Mouse (Mus musculus) CH12.LX (cell line): ENCODE data around the gene Htr6. TPM values are rescaled to one million over a fixed set of nuclear protein-coding genes. Genes with fewer than 3 reads are reported as not detected.

Experiments
- DNase-seq: peaks from one replicate; pipeline ENCODE4 v3.0.0-alpha.2; 2013; ENCODE audit errors: extremely low read depth
- H3K27ac ChIP-seq: 2 replicates; pipeline ENCODE4 v1.5.1; 2012; ENCODE audit warnings: low read depth, mild to moderate bottlenecking, control low read depth, moderate library complexity; ENCODE audit not compliant: insufficient read depth
- H3K27me3 ChIP-seq: replicated peaks from 2 replicates; pipeline ENCODE3; 2012; ENCODE audit warnings: inconsistent platforms
- H3K36me3 ChIP-seq, 2 experiments: replicated peaks in 1 of 2; 2 replicates each; pipeline versions ENCODE3 to v1.6.1; 2012; ENCODE audit warnings: inconsistent platforms in 1 of 2, low read length in 1 of 2, mild to moderate bottlenecking in 1 of 2, mixed read lengths in 1 of 2, moderate library complexity in 1 of 2; ENCODE audit not compliant: control insufficient read depth in 1 of 2, insufficient read depth in 1 of 2
- H3K4me1 ChIP-seq, 2 experiments: 2 replicates each; pipeline ENCODE4 v1.6.1; 2012; ENCODE audit warnings: inconsistent platforms in 1 of 2, moderate library complexity in 1 of 2; ENCODE audit not compliant: insufficient read depth in 2 of 2, control insufficient read depth in 1 of 2
- H3K4me2 ChIP-seq: 2 replicates; pipeline ENCODE4 v1.6.1; 2012; ENCODE audit warnings: low read depth, mild to moderate bottlenecking, control low read depth; ENCODE audit not compliant: poor library complexity, insufficient read depth, severe bottlenecking
- H3K4me3 ChIP-seq, 3 experiments: fragments of 150-350 bp in 1 of 3; sonication (generic) in 1 of 3; replicated peaks in 1 of 3; 2 replicates each; pipeline versions ENCODE3 to v1.5.1; 2011 to 2012; ENCODE audit warnings: low read depth in 2 of 3, low read length in 2 of 3, mild to moderate bottlenecking in 2 of 3, moderate library complexity in 2 of 3, control low read depth in 1 of 3, improper control_type of control experiment in 1 of 3, inconsistent platforms in 1 of 3, mixed read lengths in 1 of 3; ENCODE audit not compliant: poor library complexity in 1 of 3
- H3K79me2 ChIP-seq: replicated peaks from 2 replicates; pipeline ENCODE4 v1.6.1; 2012; ENCODE audit warnings: mild to moderate bottlenecking, moderate library complexity; ENCODE audit not compliant: control insufficient read depth, poor library complexity, insufficient read depth, severe bottlenecking; ENCODE audit errors: extremely low read depth
- H3K9ac ChIP-seq: 2 replicates; pipeline ENCODE4 v1.6.1; 2012; ENCODE audit warnings: low read depth, mild to moderate bottlenecking, control low read depth, moderate library complexity; ENCODE audit not compliant: insufficient read depth
- H3K9me3 ChIP-seq: replicated peaks from 2 replicates; pipeline ENCODE3; 2012; ENCODE audit warnings: low read length, inconsistent platforms, mixed read lengths
- CTCF ChIP-seq, 2 experiments: IDR thresholded peaks in 1 of 2; conservative IDR thresholded peaks in 1 of 2; 2 replicates each; pipeline ENCODE4 v1.5.1; 2011 to 2012; ENCODE audit warnings: low read depth in 2 of 2, low read length in 2 of 2, improper control_type of control experiment in 1 of 2, inconsistent platforms in 1 of 2, mild to moderate bottlenecking in 1 of 2, moderate library complexity in 1 of 2
- ELF1 ChIP-seq: IDR thresholded peaks from 2 replicates; pipeline ENCODE4 v1.6.1; 2014; ENCODE audit warnings: low read depth, mild to moderate bottlenecking, inconsistent platforms, low read length, improper control_type of control experiment
- EP300 ChIP-seq: IDR thresholded peaks from 2 replicates; pipeline ENCODE4 v1.6.1; 2011; ENCODE audit warnings: low read length, improper control_type of control experiment
- ETS1 ChIP-seq: conservative IDR thresholded peaks from 2 replicates; pipeline ENCODE4 v1.6.1; 2012; ENCODE audit warnings: low read depth, mild to moderate bottlenecking, inconsistent platforms, low read length, improper control_type of control experiment, moderate library complexity
- GABPA ChIP-seq: IDR thresholded peaks from 2 replicates; pipeline ENCODE4 v1.6.1; 2012; ENCODE audit warnings: low read depth, low read length, improper control_type of control experiment, inconsistent platforms; ENCODE audit not compliant: insufficient replicate concordance
- HCFC1 ChIP-seq: IDR thresholded peaks from 2 replicates; pipeline ENCODE4 v1.6.1; 2012; ENCODE audit warnings: low read depth, mild to moderate bottlenecking, inconsistent platforms, low read length, improper control_type of control experiment
- JUN ChIP-seq: IDR thresholded peaks from 2 replicates; pipeline ENCODE4 v1.6.1; 2011; ENCODE audit warnings: low read depth, mild to moderate bottlenecking, low read length, improper control_type of control experiment, moderate library complexity; ENCODE audit not compliant: insufficient read depth
- JUND ChIP-seq: conservative IDR thresholded peaks from 2 replicates; pipeline ENCODE4 v1.6.1; 2011; ENCODE audit warnings: low read depth, low read length, improper control_type of control experiment
- KAT2A ChIP-seq: IDR thresholded peaks from 2 replicates; pipeline ENCODE4 v1.6.1; 2012; ENCODE audit warnings: low read length, improper control_type of control experiment, inconsistent platforms; ENCODE audit not compliant: insufficient replicate concordance
- MAX ChIP-seq: IDR thresholded peaks from 2 replicates; pipeline ENCODE4 v1.6.1; 2011; ENCODE audit warnings: low read length, improper control_type of control experiment
- MAZ ChIP-seq: IDR thresholded peaks from 2 replicates; pipeline ENCODE4 v1.6.1; 2012; ENCODE audit warnings: low read depth, mild to moderate bottlenecking, inconsistent platforms, low read length, improper control_type of control experiment, moderate library complexity
- MEF2A ChIP-seq: IDR thresholded peaks from 2 replicates; pipeline ENCODE4 v1.6.1; 2014; ENCODE audit warnings: low read depth, mild to moderate bottlenecking, inconsistent platforms, low read length, improper control_type of control experiment, borderline replicate concordance
- MXI1 ChIP-seq: IDR thresholded peaks from 2 replicates; pipeline ENCODE4 v1.6.1; 2011; ENCODE audit warnings: mild to moderate bottlenecking, low read depth, low read length, improper control_type of control experiment
- MYC ChIP-seq: IDR thresholded peaks from 2 replicates; pipeline ENCODE4 v1.6.1; 2011; ENCODE audit warnings: low read depth, mild to moderate bottlenecking, improper control_type of control experiment, low read length
- NELFE ChIP-seq: IDR thresholded peaks from 2 replicates; pipeline ENCODE4 v1.6.1; 2011; ENCODE audit warnings: low read depth, low read length, improper control_type of control experiment
- NRF1 ChIP-seq: IDR thresholded peaks from 2 replicates; pipeline ENCODE4 v1.6.1; 2014; ENCODE audit warnings: low read depth, mild to moderate bottlenecking, inconsistent platforms, low read length, improper control_type of control experiment, moderate library complexity
- PAX5 ChIP-seq: IDR thresholded peaks from 2 replicates; pipeline ENCODE4 v1.6.1; 2012; ENCODE audit warnings: low read length, inconsistent platforms, mixed read lengths
- POLR2A ChIP-seq: IDR thresholded peaks from 2 replicates; pipeline ENCODE4 v1.6.1; 2011; ENCODE audit warnings: low read depth, mild to moderate bottlenecking, improper control_type of control experiment, low read length
- POLR2AphosphoS2 ChIP-seq: IDR thresholded peaks from 2 replicates; pipeline ENCODE4 v1.6.1; 2011; ENCODE audit warnings: low read depth, low read length, improper control_type of control experiment
- RAD21 ChIP-seq: IDR thresholded peaks from 2 replicates; pipeline ENCODE4 v1.6.1; 2011; ENCODE audit warnings: low read depth, mild to moderate bottlenecking, low read length, improper control_type of control experiment, moderate library complexity
- SIN3A ChIP-seq: IDR thresholded peaks from 2 replicates; pipeline ENCODE4 v1.6.1; 2012; ENCODE audit warnings: low read length, improper control_type of control experiment, inconsistent platforms
- USF2 ChIP-seq: conservative IDR thresholded peaks from 2 replicates; pipeline ENCODE4 v1.6.1; 2011; ENCODE audit warnings: low read depth, low read length, improper control_type of control experiment
- ZKSCAN1 ChIP-seq: IDR thresholded peaks from 2 replicates; pipeline ENCODE4 v1.6.1; 2012; ENCODE audit warnings: low read depth, inconsistent platforms, low read length, improper control_type of control experiment, borderline replicate concordance
- ZMIZ1 ChIP-seq: IDR thresholded peaks from 2 replicates; pipeline ENCODE4 v1.6.1; 2012; ENCODE audit warnings: low read depth, mild to moderate bottlenecking, inconsistent platforms, low read length, improper control_type of control experiment
- ZNF384 ChIP-seq: IDR thresholded peaks from 2 replicates; pipeline ENCODE4 v1.6.1; 2012; ENCODE audit warnings: low read depth, low read length, improper control_type of control experiment, inconsistent platforms
- dilution Hi-C: fragments of 300-500 bp; cut with MboI; formaldehyde crosslinking; loops from 2 replicates; pipeline ENCODE4 v1.14.3; 2020; ENCODE audit warnings: low sequenced_read_pairs; ENCODE audit not compliant: extremely low pct_unique_long_range_greater_than_20kb, extremely low pct_ligation_motif_present
- in situ Hi-C: fragments of 300-500 bp; cut with MboI; formaldehyde crosslinking; loops from 3 replicates; pipeline ENCODE4 v1.14.3; 2019; ENCODE audit warnings: low sequenced_read_pairs, low pct_ligation_motif_present, low pct_unique_long_range_greater_than_20kb, mixed read lengths
- polyA plus RNA-seq: library from polyadenylated mRNA; unstranded; fragments of >175 nt; gene quantifications from 2 replicates; pipeline ENCODE4 v1.2.1, GENCODE M21; 2012; ENCODE audit warnings: low read depth; ENCODE audit not compliant: insufficient read length
- total RNA-seq, 2 experiments: library from RNA; depleted of rRNA; stranded (reverse); fragments of 300-350 nt in 1 of 2; fragments of >200 nt in 1 of 2; gene quantifications; 2 replicates each; pipeline ENCODE4 v1.2.3; 2012 to 2014

The Htr6 gene
- total and polyA plus RNA-seq, 3 experiments = not detected

DNA sequence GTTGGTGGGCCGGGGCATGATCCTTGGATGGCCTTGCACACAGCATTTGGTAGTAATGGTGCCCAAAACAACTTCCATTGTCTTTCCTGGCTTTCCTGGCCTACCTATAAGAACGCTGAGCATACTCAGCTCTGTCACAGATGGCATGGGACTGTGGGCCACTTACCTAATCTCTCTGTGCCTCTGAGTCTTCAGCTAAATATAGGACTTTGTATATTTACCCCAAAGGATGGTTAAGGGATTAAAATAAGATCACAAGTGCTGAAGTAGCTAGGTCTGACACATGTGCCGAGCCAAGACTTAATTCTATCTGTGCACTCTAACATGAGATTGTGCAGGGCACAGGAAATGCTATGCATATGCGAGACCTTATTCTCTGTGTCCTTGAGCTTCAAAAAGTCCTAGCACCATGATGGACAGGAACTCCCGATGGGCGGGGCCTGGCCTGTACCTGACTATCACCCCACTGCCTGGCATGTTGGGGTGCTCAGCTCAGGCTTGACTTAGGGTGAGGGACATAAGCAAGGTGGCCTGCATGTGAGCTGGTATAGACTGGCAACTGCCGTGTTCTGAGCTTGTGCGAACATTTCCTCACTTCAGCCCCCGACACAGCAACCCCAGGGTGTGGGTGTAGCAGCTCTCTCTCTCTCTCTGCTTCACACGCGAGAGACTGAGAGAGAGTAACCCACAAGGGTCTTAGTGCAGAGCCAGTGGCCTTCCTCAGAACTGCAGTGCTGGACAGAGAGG is 41.9 kb downstream of the Htr6 start:
- in situ Hi-C loops = no loop called here
- dilution Hi-C loops = no loop called here
- Histone ChIP-seq H3K4me3 (no peak overlapping the region), H3K4me1 (no peaks in the 10 kb centered on the region)
- DNase-seq = no peak
- TF ChIP-seq SIN3A (no peak), MAX (no peak), EP300 (no peak), MXI1 (no peak), ZMIZ1 (no peak)
- TF ChIP-seq, all 38 proteins: peak for 0
- H3K79me2 ChIP-seq = no peaks in the 10 kb centered on the region
- no peaks in the 10 kb centered on the region for H3K27me3 ChIP-seq
- H3K9ac ChIP-seq = no peak overlapping the region
- no peak overlapping the region for H3K4me2 ChIP-seq
- H3K9me3 ChIP-seq = peaks cover 14% of the 10 kb centered on the region
- no peak overlapping the region for H3K27ac ChIP-seq
- H3K36me3 ChIP-seq = peaks cover 26 to 90% of the 10 kb centered on the region in 2 experiments

DNA sequence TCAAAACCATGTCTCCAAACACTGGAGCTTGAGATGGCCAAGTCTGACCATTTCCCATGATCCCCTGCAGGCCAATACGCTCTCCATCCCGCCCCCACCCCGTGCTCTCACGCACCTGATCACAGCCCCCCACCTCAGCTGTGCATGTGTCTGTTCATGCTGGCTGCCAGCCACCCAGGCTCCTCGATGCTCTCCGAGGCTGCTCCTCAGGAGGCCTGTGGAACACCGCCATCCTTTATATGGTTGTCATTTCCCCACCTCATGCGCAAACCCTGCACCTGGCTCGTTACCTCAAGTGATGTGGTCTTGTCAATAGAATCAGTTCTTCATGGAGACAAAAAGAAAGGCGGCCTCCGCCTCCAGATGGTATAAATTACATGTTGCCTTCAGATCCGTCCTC is 42.8 kb downstream of the Htr6 start:
- peaks cover 14% of the 10 kb centered on the region for H3K9me3 ChIP-seq
- no peak for DNase-seq
- no peak overlapping the region for H3K4me2 ChIP-seq
- no peak overlapping the region for H3K9ac ChIP-seq
- in situ Hi-C loops = no loop called here
- no peak overlapping the region for H3K27ac ChIP-seq
- no peaks in the 10 kb centered on the region for H3K4me1 ChIP-seq
- H3K36me3 ChIP-seq = peaks cover 28 to 90% of the 10 kb centered on the region in 2 experiments
- H3K79me2 ChIP-seq = no peaks in the 10 kb centered on the region
- dilution Hi-C loops = no loop called here
- H3K27me3 ChIP-seq = no peaks in the 10 kb centered on the region
- no peak overlapping the region for H3K4me3 ChIP-seq
- TF ChIP-seq ZNF384 (no peak), JUN (no peak), NRF1 (no peak), MEF2A (no peak), ETS1 (no peak), MAZ (no peak)

DNA sequence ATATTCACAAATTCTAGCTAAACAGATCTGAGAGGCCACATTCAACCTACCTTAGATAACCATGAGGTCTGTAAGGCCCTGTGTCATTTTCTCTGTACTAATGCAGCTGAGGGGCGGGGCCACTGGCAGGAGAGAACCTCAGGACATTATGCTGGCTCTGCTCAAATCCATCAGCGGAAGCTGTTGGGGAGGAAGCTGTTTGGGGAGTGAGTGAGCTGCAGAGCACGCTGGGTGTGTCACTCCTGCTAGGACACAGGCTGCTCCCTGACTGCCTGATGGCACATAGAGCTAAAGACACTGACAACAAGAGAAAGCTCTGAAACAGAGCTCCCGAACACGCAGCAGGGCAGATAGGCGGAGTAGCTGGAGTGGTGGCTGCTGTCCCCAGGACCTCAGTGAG is 44.7 kb downstream of the Htr6 start:
- no peaks in the 10 kb centered on the region for H3K79me2 ChIP-seq
- dilution Hi-C loops = no loop called here
- no peak overlapping the region for H3K4me3 ChIP-seq
- no peak for DNase-seq
- in situ Hi-C loops = no loop called here
- no peaks in the 10 kb centered on the region for H3K4me1 ChIP-seq
- H3K4me2 ChIP-seq = no peak overlapping the region
- no peak overlapping the region for H3K27ac ChIP-seq
- no peak overlapping the region for H3K9ac ChIP-seq
- H3K9me3 ChIP-seq = peaks cover 3% of the 10 kb centered on the region
- H3K36me3 ChIP-seq = peaks cover 21 to 71% of the 10 kb centered on the region in 2 experiments
- H3K27me3 ChIP-seq = no peaks in the 10 kb centered on the region
- no peak for TF ChIP-seq JUND
- TF ChIP-seq HCFC1 = no peak
- TF ChIP-seq NELFE = no peak
- TF ChIP-seq GABPA = no peak
- no peak for TF ChIP-seq CTCF (conservative IDR thresholded peaks at IDR 0.05 in 1 of 2, IDR thresholded peaks at IDR 0.05 in 1 of 2; ENCODE audit: low read depth in 2 of 2, low read length in 2 of 2)
- TF ChIP-seq POLR2A = no peak
- TF ChIP-seq RAD21 = no peak
- no peak for TF ChIP-seq ELF1
- TF ChIP-seq ETS1 = no peak
- TF ChIP-seq MYC = no peak
- TF ChIP-seq ZKSCAN1 = no peak
- no peak for TF ChIP-seq USF2
- no peak for TF ChIP-seq MXI1
- TF ChIP-seq JUN = no peak
- TF ChIP-seq PAX5 = no peak
- no peak for TF ChIP-seq ZNF384
- no peak for TF ChIP-seq KAT2A
- no peak for TF ChIP-seq POLR2AphosphoS2
